Mouse (Mus musculus) midbrain, postnatal 0 days (tissue): Measurements from ENCODE around the gene Mast4. TPM values are rescaled to one million over a fixed set of nuclear protein-coding genes. Genes with fewer than 3 reads are reported as not detected.

ENCODE experiments used
- ATAC-seq: fragments of 200-750 bp; cut with Nextera tagmentation; 2 replicates; pipeline ENCODE4 v1.8.0; 2017; ENCODE audit warnings: moderate number of reproducible peaks, mild to moderate bottlenecking, moderate TSS enrichment, moderate library complexity; ENCODE audit not compliant: low FRiP score
- DNase-seq: peaks from one replicate; pipeline ENCODE4 v3.0.0-alpha.2; 2015; ENCODE audit warnings: low spot score
- H3K27ac ChIP-seq: fragments of 300-500 bp; sonication (generic); 2 replicates; pipeline ENCODE4 v1.5.1; 2014; ENCODE audit warnings: low read depth, mild to moderate bottlenecking, low read length, mixed read lengths
- H3K27me3 ChIP-seq: fragments of 300-500 bp; sonication (generic); 2 replicates; pipeline ENCODE4 v1.6.1; 2014; ENCODE audit warnings: low read length, control low read depth, mixed read lengths; ENCODE audit not compliant: insufficient read depth
- H3K36me3 ChIP-seq: fragments of 300-500 bp; sonication (generic); 2 replicates; pipeline ENCODE4 v1.6.1; 2014; ENCODE audit warnings: low read length, control low read depth, mixed read lengths; ENCODE audit not compliant: insufficient read depth
- H3K4me1 ChIP-seq: fragments of 300-500 bp; sonication (generic); 2 replicates; pipeline ENCODE4 v1.6.1; 2014; ENCODE audit warnings: mild to moderate bottlenecking, control low read depth, antibody characterized with exemption, low read length, mixed read lengths; ENCODE audit not compliant: insufficient read depth
- H3K4me2 ChIP-seq: fragments of 300-500 bp; sonication (generic); 2 replicates; pipeline ENCODE4 v1.6.1; 2014; ENCODE audit warnings: low read depth, mild to moderate bottlenecking, low read length, mixed read lengths; ENCODE audit not compliant: poor library complexity, severe bottlenecking
- H3K4me3 ChIP-seq: fragments of 300-500 bp; sonication (generic); 2 replicates; pipeline ENCODE4 v1.5.1; 2014; ENCODE audit warnings: low read depth, mild to moderate bottlenecking, low read length, moderate library complexity
- H3K9ac ChIP-seq: fragments of 300-500 bp; sonication (generic); replicated peaks from 2 replicates; pipeline ENCODE4 v1.6.1; 2014; ENCODE audit warnings: mild to moderate bottlenecking, low read length, moderate library complexity, mixed read lengths; ENCODE audit not compliant: poor library complexity, severe bottlenecking
- H3K9me3 ChIP-seq: fragments of 300-500 bp; sonication (generic); 2 replicates; pipeline ENCODE4 v1.6.1; 2016; ENCODE audit warnings: low read length, control low read depth
- CTCF ChIP-seq: IDR thresholded peaks from 2 replicates; pipeline ENCODE4 v1.5.1; 2016; ENCODE audit warnings: antibody characterized with exemption, mild to moderate bottlenecking
- WGBS: fragments of 180-500 bp; shearing (Covaris S2); extraction: QIAGEN DNeasy Blood & Tissue Kit; methylation state at CpG from one replicate; pipeline ENCODE4 v1.1.7; 2014; 5-methylcytosine and 5-hydroxymethylcytosine counted together
- polyA plus RNA-seq: library from polyadenylated mRNA; unstranded; fragments of >200 nt; fragmentation: Nextera tagmentation; extraction: Ambion mirVana; gene quantifications from 2 replicates; pipeline ENCODE4 v1.2.1, GENCODE M21; 2015
- total RNA-seq: library from RNA; depleted of rRNA; stranded (reverse); fragments of >200 nt; gene quantifications from 2 replicates; pipeline ENCODE4 v1.2.3, GENCODE M21; 2014

Mast4 gene
- total and polyA plus RNA-seq, 2 experiments from 2014 or later = 28.7 to 39.8 TPM

GRCm38 (mm10) chr13:103141304-103141703, 193.0 kb downstream of the Mast4 start:
- no peak for DNase-seq
- no peak overlapping the region for H3K9ac ChIP-seq

GRCm38 (mm10) chr13:103140051-103140450, 194.2 kb downstream of the Mast4 start:
- WGBS = 92% methylated on average over 13 of the region's 13 CpGs
- H3K4me1 ChIP-seq = no peaks in the 10 kb centered on the region
- no peak for DNase-seq
- no peak overlapping the region for H3K9ac ChIP-seq
- H3K4me3 ChIP-seq = no peak overlapping the region
- ATAC-seq = no peak
- H3K36me3 ChIP-seq = no peaks in the 10 kb centered on the region
- H3K27me3 ChIP-seq = no peaks in the 10 kb centered on the region
- H3K27ac ChIP-seq = no peak overlapping the region
- no peak for TF ChIP-seq CTCF
- H3K4me2 ChIP-seq = no peak overlapping the region
- no peaks in the 10 kb centered on the region for H3K9me3 ChIP-seq

More at GRCm38 (mm10) chr13:103141304-103141703, 193.0 kb downstream of the Mast4 start:
- Histone ChIP-seq H3K4me1 (no peaks in the 10 kb centered on the region), H3K9me3 (no peaks in the 10 kb centered on the region), H3K4me2 (no peak overlapping the region), H3K27me3 (no peaks in the 10 kb centered on the region), H3K36me3 (no peaks in the 10 kb centered on the region), H3K4me3 (no peak overlapping the region), H3K27ac (no peak overlapping the region)
- WGBS = 75% methylated on average over 5 of the region's 5 CpGs
- no peak for ATAC-seq
- no peak for TF ChIP-seq CTCF

DNA sequence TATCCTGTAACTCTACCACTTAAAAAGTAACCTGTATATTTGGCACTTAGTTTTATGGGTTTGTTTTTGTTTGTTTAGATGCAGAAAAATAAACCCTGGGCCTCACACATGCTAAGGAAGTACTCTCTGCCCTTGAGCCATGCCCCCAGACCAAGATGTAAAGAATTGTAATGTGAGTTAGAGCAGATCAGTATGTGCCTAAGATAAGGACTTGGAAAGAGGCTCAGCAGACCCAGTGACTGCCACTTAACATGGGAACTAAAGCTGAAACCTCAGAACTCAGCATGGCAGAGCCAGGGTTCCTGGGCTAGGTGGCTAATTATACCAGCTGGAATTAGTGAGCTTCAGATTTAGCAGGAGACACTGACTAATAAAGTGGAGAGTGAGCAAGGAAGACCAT, 196.0 kb downstream of the Mast4 start:
- no peak for DNase-seq
- no peaks in the 10 kb centered on the region for H3K4me1 ChIP-seq
- H3K4me3 ChIP-seq = no peak overlapping the region
- H3K27me3 ChIP-seq = no peaks in the 10 kb centered on the region
- no peaks in the 10 kb centered on the region for H3K36me3 ChIP-seq
- no peak for TF ChIP-seq CTCF
- ATAC-seq = no peak
- no peak overlapping the region for H3K9ac ChIP-seq
- H3K9me3 ChIP-seq = no peaks in the 10 kb centered on the region
- no peak overlapping the region for H3K4me2 ChIP-seq
- no peak overlapping the region for H3K27ac ChIP-seq

GRCm38 (mm10) chr13:103135224-103135883, 198.9 kb downstream of the Mast4 start:
- no peaks in the 10 kb centered on the region for H3K36me3 ChIP-seq
- DNase-seq (peak; percentile 43), ATAC-seq (no peak)
- H3K4me3 ChIP-seq = no peak overlapping the region
- H3K27me3 ChIP-seq = no peaks in the 10 kb centered on the region
- no peak overlapping the region for H3K27ac ChIP-seq
- no peak for TF ChIP-seq CTCF
- 75% methylated on average over 17 of the region's 17 CpGs for WGBS
- no peaks in the 10 kb centered on the region for H3K4me1 ChIP-seq
- no peaks in the 10 kb centered on the region for H3K9me3 ChIP-seq
- H3K9ac ChIP-seq = no peak overlapping the region
- H3K4me2 ChIP-seq = no peak overlapping the region

DNA sequence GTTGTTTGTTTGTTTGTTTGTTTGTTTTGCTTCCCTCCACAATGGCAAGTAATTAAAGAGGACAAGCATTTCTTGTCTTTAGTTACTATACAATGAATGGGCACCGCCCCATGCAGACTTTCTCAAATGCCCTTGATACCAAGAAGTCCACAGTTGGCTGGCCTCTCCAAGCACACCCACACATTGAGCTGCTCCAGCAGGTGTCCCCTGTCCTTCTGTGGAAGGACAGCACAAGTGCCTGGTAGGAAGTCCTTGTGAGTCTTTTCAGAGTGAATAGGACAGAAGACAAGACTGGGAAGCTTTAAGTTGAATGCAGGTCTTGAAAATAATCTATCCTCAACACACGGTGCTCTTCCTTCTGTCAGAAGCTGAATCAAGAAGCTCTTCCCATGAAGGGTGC, 202.5 kb downstream of the Mast4 start:
- H3K36me3 ChIP-seq = no peaks in the 10 kb centered on the region
- DNase-seq = no peak
- ATAC-seq = no peak
- H3K4me3 ChIP-seq = no peak overlapping the region
- no peak overlapping the region for H3K9ac ChIP-seq
- H3K27me3 ChIP-seq = no peaks in the 10 kb centered on the region
- no peaks in the 10 kb centered on the region for H3K9me3 ChIP-seq
- no peak overlapping the region for H3K4me2 ChIP-seq
- no peak for TF ChIP-seq CTCF
- 80% methylated on average over 2 of the region's 2 CpGs for WGBS
- no peak overlapping the region for H3K27ac ChIP-seq
- no peaks in the 10 kb centered on the region for H3K4me1 ChIP-seq

GRCm38 (mm10) chr13:103129130-103129797, 205.0 kb downstream of the Mast4 start:
- WGBS = 59% methylated on average over 6 of the region's 6 CpGs
- no peak for TF ChIP-seq CTCF
- Histone ChIP-seq H3K9ac (no peak overlapping the region), H3K4me1 (no peaks in the 10 kb centered on the region), H3K27me3 (no peaks in the 10 kb centered on the region), H3K4me3 (no peak overlapping the region), H3K36me3 (no peaks in the 10 kb centered on the region), H3K4me2 (no peak overlapping the region), H3K27ac (no peak overlapping the region), H3K9me3 (no peaks in the 10 kb centered on the region)
- DNase-seq (no peak), ATAC-seq (no peak)
